Mouse (Mus musculus): ENCODE measurements at regions not wholly inside any gene's neighbourhood (a gene's known extent, or its start where the extent isn't known, plus 50 kb on each side); places are given as distances from the start of the nearest gene placed in this dataset.

DNA sequence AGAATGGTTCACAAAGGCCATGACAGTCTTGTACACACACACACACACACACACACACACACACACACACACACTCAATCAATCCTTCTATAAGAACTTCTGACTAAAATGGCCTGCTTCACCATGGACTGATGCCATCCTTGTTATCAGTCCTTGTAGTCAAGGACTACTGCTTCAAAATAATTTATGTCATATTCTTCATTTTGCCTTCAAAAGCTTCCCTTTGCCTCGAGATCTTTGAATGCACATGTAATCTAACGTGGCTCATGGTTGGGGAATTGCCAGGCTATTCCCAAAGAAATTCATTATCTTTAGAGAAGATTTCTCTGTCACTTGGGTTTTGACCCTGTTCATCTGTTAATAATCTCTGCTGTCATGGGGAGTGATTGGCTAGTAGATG lies 278.0 kb upstream of the Cdyl start:
- CTCF ChIA-PET = interaction anchor here (0.5 kb wide), 1 partner anchor 569 kb away, joined by 8 read pairs; no protein-coding TSS in a partner anchor

- CTCF ChIA-PET = no interaction called here
Measured at GRCm38 (mm10) chr13:35383000-35383623, 276.5 kb upstream of the Cdyl start.

- CTCF ChIA-PET = no interaction called here
Measured at GRCm38 (mm10) chr13:35383624-35384018, 276.0 kb upstream of the Cdyl start.

DNA sequence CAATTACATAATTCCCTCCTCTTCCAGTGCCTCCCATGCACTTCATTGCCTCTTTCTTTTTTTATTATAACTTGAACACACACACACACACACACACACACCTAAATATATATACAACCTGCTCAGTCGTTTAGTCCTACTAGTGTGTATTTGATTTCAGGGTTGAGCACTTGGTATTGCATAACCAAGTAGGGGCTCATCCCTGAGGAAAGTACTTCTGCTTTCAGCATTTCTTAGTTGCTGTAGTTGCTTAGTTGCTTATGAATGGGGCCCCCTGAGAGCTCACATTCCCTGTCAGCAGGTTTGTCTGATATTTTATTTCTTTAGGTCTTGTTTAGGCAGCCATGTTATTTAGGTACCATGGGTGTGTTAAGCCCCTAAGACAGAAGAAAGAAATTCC lies 271.3 kb upstream of the Cdyl start:
- CTCF ChIA-PET = no interaction called here

- CTCF ChIA-PET = no interaction called here
Measured at GRCm38 (mm10) chr13:35389781-35390525, 269.7 kb upstream of the Cdyl start.

- CTCF ChIA-PET = no interaction called here
Measured at GRCm38 (mm10) chr13:35390526-35390880, 269.1 kb upstream of the Cdyl start.

GRCm38 (mm10) chr13:35392167-35392566 lies 267.5 kb upstream of the Cdyl start:
- CTCF ChIA-PET = no interaction called here

DNA sequence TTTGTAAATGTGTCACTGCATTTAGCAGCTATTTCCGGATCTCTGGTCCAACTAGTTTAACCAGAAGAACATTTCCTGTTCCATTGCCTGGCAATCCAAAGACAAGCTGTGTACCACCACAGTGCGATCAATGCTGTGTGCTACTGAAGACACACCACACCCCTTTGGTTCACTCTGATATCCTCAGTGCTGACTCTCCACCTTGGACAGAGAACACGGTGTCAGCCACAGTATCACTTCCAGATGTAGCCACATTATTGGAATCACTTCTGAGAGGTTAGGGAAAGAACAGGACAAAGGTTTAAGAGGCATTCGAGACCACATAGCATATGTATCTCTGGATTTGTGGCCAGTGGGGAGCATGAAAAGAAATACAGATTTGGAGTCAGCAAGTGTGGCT lies 264.4 kb upstream of the Cdyl start:
- CTCF ChIA-PET = no interaction called here

- CTCF ChIA-PET = no interaction called here
Measured at GRCm38 (mm10) chr13:35395630-35396029, 264.0 kb upstream of the Cdyl start.

DNA sequence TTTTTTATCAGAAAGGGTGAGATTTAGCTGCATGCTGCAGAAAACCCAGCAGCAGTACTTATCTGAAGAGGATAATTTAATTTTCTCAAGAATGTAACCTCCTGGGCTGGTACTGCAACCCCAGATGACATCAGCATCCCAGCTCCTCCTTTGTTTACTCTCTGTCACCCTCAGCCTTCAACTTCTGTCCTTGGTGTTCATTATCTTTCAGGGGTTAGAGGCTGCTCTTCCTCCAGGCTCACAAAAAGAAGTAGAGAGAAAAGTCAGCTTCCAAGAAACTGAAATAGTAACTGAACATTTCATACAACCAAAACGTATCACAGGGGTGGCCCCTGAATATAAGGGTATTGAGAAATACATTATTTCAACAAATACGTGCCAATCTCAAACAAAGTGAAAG lies 262.5 kb upstream of the Cdyl start:
- CTCF ChIA-PET = interaction anchor here (0.6 kb wide), 1 partner anchor 942 kb away, joined by 6 read pairs; no protein-coding TSS in a partner anchor

DNA sequence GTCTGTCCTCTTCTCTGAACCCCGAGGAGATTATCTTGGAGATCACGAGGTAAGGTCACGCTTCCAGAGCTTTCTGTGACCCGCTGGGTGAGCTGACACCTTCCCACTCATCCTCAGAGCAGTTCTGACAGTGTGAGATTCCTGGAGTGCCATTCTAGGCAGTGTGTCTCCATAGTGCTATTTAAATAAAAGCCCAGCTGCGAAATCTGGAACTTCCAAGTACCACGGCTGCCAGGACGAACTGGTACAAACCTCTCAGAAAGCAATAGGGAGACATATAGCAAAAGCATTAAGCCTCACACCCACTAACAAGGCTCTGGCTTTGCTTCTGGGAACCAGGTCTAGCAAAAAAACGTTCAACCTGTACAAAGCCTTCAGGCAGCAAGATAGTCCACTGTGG lies 261.4 kb upstream of the Cdyl start:
- CTCF ChIA-PET = no interaction called here

- CTCF ChIA-PET = no interaction called here
Measured at GRCm38 (mm10) chr13:35402856-35403255, 256.8 kb upstream of the Cdyl start.

DNA sequence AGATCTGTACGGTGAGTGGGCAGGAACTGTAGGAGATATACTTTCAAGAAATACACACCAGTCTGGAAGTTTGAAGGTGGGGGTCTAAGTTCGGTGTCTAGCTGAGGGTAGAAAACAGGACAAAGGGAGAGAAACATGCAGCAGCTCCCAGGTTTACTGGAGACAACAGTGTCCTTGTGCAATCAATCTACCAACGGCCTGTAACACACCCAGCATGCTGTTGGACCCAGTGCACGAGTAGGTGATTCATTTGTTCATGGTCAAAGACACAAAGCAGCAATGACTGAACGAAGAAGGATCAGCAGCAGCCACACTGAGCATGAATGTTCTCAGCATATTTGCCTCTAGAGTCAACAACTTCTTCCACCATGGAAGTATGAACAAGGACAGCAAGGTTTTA lies 255.2 kb upstream of the Cdyl start:
- CTCF ChIA-PET = no interaction called here

DNA sequence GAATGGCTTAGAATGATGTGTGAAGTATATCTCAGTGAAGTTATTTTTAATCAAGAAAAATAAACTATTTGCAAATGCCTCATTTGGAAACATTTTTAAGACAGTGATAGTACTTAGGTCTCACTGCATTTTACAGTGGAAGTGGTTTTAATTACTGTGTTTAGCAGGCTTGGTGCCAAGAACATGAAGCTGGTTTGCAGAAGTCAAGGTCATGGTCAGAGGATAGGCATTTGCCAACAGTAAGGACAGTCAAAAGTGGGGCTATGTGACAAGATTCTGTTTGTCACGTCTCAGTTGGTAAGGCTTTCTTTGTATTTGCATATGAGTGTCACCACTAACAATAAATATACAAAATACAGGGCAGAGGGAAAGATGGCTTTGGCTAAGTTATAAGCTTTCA lies 254.2 kb upstream of the Cdyl start:
- CTCF ChIA-PET = no interaction called here

DNA sequence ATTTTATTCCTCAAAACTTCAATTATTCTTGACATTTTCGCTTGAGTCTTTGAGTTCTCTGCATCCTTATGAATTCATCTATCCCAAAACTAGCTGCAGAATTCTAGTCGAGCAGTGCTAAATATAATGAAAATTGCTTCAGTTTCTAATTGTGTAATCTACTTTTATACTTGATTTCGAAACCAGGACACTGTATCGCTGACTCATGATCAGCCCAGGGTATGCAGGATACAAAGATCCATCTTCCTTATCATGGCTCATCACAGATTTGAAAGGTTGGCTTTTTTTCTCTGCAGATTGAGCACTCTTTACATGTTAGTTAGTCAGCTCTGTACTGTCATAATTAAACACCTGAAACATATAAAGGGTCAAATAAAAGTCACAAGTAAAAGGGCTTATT lies 242.1 kb upstream of the Cdyl start:
- CTCF ChIA-PET = no interaction called here

- CTCF ChIA-PET = no interaction called here
Measured at GRCm38 (mm10) chr13:35420076-35420475, 239.6 kb upstream of the Cdyl start.

GRCm38 (mm10) chr13:35426061-35426460 lies 233.6 kb upstream of the Cdyl start:
- CTCF ChIA-PET = no interaction called here

DNA sequence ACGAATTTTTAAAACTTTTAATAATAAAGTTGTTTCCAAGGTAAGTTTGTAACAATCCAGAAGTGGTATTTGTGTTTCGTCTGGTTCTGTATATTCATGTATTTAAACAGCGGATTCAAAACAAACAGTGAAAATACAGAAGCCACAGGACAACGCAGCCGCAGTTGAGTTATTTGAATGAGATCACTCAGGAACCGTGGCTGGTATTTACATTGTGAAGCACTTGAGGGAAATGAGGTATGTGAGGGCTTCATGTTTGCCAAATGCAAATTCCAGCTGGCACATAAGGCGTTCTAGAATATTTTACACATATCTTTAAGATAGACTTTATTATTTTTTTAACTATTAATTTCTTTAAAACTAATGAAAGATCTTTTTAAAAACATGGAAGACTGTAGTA lies 224.5 kb upstream of the Cdyl start:
- CTCF ChIA-PET = no interaction called here

GRCm38 (mm10) chr13:35447661-35448060 lies 212.0 kb upstream of the Cdyl start:
- CTCF ChIA-PET = no interaction called here

DNA sequence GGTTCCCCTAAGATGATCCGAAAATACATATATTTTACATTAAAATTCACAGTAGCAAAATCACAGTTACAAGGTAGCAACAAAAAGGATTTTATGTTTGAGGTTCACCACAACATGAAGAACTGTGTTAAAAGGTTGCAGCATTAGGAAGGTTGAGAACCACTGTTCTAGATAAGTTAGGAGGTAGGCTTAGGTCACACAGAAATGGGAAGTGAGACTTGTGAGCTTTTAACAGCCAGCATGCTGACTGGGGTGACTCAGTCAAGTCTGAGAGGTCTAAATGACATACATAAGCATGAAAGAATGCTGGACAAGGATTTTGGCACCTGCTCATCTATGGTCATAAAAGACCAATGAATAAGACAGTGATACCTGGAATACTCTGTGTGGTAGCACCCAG lies 207.2 kb upstream of the Cdyl start:
- CTCF ChIA-PET = no interaction called here

DNA sequence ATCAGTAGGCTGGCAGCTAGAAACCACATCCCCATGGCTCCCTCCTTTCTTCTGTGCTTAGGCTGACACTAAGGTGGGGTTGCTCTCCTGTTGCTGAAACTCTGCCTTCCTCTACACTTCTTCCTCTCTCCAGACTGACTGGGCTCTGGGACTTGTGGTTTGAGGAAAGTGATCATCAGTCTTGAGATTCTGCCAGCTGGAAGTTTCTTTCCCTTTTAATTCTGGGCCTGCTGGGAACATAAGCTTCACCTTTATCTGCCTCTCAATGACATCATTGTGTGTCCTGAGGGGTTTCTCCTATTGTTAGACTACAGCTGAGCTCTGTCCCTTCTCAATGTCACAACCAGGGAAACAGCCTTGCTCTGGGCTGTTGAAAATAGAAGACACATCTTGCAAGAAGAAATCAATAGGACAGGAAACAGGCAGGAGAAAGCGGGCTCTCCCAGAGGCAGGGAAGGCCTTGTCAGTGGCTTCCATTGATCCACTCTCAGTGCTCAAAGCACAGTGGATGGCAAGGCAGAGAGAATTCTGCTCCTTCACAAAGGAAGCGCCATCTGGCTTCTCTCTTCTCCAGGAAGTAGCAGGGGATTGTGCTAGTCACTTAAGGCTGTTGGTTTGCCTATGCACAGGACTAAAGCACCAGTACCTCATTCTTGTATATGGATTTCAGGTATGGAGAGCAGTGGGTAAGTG lies 206.3 kb upstream of the Cdyl start:
- CTCF ChIA-PET = no interaction called here

DNA sequence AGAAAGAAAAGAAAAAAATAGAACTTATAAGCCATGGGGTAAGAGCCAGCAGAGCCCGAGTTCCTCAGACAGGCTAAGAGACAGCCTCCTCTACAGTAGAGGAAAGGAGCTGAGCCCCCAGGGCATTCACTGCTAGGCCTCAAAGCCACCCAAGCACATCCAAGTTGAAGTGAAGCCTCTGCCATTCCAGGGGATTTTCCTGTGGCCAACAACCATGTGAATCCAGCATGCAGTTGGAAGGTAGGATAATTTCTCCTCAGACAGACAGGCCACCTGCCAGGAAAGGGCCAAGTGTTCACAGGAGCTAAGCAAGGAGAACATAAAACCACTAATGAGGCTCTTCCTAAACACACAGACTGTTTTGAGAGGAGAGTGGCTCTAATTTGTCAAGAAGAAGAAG lies 199.6 kb upstream of the Cdyl start:
- CTCF ChIA-PET = no interaction called here

DNA sequence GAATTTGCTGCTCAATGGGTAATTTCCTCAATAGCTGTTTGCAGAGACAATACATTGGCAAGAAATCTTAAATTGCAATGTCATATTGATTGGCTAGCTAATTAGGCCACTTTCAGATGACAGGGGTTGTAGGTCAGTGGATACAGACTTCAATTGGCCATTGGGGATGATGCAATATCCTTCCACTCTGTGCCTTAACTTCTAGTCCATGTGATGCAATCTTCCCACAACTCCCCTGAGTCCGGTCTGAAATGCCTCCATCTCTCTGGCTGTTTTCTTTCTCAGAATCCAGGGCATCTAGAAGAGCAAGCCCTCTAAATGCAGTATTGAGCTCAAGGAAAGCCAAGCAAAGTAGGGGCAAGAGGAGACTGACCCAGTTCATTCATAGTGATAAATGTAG lies 196.4 kb upstream of the Cdyl start:
- CTCF ChIA-PET = no interaction called here

DNA sequence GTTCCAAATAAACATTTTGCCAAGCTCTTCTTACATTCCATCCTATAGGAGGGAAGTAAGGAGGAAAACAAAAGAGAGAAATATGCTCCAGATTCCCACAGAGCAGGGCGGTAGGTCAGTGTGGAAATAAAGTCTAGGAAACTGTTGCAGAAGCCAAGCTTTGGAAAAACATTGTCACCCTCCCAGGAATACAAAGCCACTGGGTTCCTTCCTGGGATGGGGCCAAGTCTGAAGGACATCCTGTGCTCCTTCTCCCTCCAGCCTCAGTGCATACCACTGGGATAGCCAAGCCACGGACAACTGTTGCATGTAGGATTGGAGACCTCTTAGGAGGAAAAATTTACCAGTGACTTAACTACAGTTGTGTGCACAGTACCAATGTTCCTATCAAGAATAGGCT lies 195.8 kb upstream of the Cdyl start:
- CTCF ChIA-PET = no interaction called here
